Mouse (Mus musculus) embryonic fibroblast, embryonic 13.5 days (primary cell): ENCODE measurements around the gene Gjc2. TPM values are rescaled to one million over a fixed set of nuclear protein-coding genes. Genes with fewer than 3 reads are reported as not detected.

ENCODE experiments used
- H3K27ac ChIP-seq: 2 replicates; pipeline ENCODE4 v1.5.1; 2012; ENCODE audit warnings: low read length, control low read depth, inconsistent platforms; ENCODE audit not compliant: insufficient read depth
- H3K4me1 ChIP-seq: 2 replicates; pipeline ENCODE4 v1.6.1; 2011; ENCODE audit warnings: low read length; ENCODE audit not compliant: control insufficient read depth, insufficient read depth
- H3K4me3 ChIP-seq: 2 replicates; pipeline ENCODE4 v1.5.1; 2011; ENCODE audit warnings: mild to moderate bottlenecking, control low read depth, low read length; ENCODE audit not compliant: insufficient read depth
- CTCF ChIP-seq: IDR thresholded peaks from 2 replicates; pipeline ENCODE4 v1.5.1; 2011; ENCODE audit warnings: mild to moderate bottlenecking, control low read depth, low read length, moderate library complexity, borderline replicate concordance; ENCODE audit not compliant: insufficient read depth
- POLR2A ChIP-seq: IDR thresholded peaks from 2 replicates; pipeline ENCODE4 v1.6.1; 2011; ENCODE audit warnings: low read depth, mild to moderate bottlenecking, control low read depth, low read length, moderate library complexity
- polyA plus RNA-seq: library from polyadenylated mRNA; stranded (reverse); fragments of >200 nt; gene quantifications from 2 replicates; pipeline ENCODE4 v1.2.4, GENCODE M21; 2011; ENCODE audit warnings: low read depth; ENCODE audit not compliant: missing spikeins, insufficient read length

Gjc2 gene
- polyA plus RNA-seq, 1 experiment: 0.25 TPM

DNA sequence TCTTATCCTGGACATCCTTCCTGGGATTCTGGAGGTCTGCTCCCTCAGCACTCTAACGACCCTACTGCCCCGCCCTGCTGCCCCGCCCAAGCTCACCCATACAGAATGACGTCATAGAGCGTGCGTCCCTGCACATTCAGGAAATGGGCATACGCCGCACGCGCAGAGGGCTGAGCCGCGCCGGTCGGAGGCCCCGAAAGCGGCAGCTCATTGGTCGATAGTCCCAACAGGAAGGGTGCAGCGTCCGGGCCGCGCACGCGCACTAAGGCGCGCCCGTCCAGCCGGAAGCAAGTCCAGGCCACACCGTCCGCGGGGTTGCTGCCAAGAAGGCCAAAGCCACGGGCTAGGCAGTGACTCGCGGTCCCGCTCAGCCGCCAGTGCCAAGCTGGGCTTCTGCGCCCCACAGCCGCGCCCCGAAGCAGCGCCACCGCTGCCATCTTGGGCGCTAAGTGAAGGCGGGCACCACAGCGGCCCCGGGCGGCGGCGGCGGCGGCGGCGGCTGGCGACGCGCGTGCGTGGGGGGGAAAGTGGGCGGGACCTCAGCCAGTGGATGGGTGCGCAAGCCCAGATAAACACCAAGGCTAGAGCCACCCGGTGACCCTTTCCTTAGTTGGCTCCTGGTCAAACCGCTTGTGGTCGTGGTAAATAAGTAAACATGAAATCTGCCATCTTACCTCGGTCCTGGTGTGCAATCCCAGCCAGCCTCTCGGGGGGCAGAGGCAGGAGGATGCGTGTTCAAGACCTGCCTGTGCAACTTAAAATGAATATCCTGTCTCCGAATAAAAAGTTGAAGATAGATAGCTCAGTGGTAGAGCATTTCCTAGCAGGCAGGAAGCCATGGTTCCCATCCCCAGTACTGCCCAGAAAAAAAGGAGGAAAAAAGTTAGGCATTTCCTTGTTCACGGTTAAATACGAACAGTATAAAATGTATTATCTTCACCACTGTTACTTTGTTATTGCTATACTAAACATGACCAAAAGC is 19.5 kb downstream of the Gjc2 start, which contains the start of gene Iba57:
Iba57 (minus strand) TSS at position 485 of the 982 bp plus-strand sequence.
- Histone ChIP-seq H3K4me1 (no peaks in the 10 kb centered on the region), H3K27ac (peak within 1 kb of the TSS; percentile 90), H3K4me3 (peak within 1 kb of the TSS; percentile 69)
- TF ChIP-seq CTCF (no peak), POLR2A (no peak; the same call in none of the 2 replicates)

DNA sequence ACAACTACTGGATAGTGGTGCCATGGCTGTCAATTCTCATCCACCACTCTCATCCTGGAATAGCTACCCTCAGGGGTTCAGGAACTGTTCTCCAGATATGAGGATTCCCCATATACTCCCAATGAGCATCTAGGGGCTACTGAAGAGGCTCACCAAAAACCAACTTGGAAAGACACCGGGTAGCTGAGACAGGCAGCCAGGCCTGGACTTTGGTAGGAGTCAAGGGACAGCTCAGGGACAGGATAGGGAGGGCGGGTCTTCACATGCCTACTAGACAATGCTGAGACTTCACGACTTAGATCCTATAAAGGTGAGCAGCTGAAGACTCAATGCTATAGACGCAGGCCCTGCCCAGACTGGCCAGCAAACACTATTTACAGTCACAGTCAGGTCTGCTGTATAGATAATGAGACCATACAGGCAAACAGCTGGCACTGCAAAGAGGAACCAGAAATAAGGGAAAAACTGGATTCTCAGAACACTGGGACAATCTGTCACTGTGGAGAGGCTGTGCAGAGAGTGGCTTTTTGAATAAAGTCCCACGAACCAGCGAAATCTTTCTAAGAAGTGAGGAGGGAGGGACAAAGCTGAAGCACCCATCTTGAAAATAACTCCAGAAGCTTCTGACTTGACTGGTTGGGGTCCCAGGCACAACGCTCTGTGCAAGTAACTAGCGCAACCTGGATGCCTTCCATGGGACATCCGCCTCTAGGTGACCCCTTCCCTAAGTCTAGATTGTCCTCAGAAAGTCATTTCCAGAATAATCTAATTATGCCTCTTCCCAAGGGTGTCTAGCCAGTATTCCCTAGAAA is 20.4 kb downstream of the Gjc2 start:
- Histone ChIP-seq H3K27ac (no peak overlapping the region), H3K4me3 (peak overlapping the region; percentile 41), H3K4me1 (no peaks in the 10 kb centered on the region)
- peak; percentile 44; the same call in 1 of the 2 replicates for TF ChIP-seq POLR2A
- TF ChIP-seq CTCF: no peak

DNA sequence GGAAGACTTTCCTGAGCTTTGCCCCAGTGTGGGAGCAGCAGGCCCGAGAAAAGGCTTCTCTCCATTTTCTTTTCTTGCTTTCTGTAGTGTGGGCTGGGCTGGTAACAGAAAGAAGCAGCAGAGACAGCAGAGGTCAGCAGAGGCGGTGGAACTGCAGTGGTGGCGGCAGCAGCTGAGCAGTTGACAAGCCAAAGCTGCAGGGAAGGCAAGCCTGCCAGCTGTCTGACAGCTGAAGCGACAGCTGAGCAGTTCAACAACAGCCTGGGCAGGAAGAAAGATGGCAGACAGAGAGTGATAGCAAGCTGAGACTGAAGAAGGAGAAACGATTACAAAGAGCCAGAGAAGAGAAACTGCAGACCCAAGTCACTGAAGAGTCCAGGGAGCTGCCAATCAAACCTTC is 21.6 kb downstream of the Gjc2 start:
- Histone ChIP-seq H3K4me3 (no peak overlapping the region), H3K27ac (no peak overlapping the region), H3K4me1 (no peaks in the 10 kb centered on the region)
- TF ChIP-seq POLR2A (no peak), CTCF (no peak)

DNA sequence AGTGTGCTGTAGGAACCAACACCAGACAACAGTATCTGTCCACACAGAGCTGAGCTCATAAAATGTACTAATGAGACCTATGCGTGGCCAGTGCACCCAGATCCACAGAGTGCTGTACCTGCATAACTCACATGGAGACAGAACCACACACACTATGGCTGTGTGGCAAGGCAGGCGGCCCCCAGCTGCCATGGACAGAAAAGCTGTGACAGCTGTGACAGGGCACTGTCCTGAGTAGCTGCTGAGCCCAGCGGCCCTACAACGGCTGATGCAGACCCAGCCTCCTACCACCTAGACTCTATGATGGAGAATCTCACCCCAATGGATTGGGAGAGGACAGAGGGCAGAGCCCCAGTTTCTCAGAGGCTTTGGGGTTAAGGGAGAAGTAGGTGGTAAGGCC is 23.5 kb downstream of the Gjc2 start:
- no peaks in the 10 kb centered on the region for H3K4me1 ChIP-seq
- no peak overlapping the region for H3K4me3 ChIP-seq
- H3K27ac ChIP-seq: no peak overlapping the region
- TF ChIP-seq POLR2A: no peak
- no peak for TF ChIP-seq CTCF

DNA sequence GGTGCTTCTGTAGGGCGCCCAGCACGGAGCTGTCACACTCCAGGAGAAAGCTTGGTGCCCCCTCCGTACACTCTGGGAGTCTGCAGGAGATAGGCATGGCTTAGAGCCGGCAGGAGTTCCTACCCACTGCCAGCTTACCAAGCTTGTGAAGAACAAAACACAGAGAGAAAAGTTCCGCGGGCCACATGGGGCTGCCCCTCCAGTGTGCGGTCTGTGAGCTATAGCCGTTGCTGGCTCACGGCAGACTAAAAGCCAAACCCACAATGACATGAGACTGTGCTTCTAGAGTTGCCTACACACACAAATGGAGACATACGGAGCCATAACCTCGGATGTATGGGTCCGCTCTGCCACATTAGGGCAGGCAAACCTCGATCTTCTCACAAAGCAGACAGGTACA is 23.9 kb downstream of the Gjc2 start:
- H3K4me3 ChIP-seq: no peak overlapping the region
- no peaks in the 10 kb centered on the region for H3K4me1 ChIP-seq
- no peak overlapping the region for H3K27ac ChIP-seq
- no peak for TF ChIP-seq POLR2A
- TF ChIP-seq CTCF: no peak

DNA sequence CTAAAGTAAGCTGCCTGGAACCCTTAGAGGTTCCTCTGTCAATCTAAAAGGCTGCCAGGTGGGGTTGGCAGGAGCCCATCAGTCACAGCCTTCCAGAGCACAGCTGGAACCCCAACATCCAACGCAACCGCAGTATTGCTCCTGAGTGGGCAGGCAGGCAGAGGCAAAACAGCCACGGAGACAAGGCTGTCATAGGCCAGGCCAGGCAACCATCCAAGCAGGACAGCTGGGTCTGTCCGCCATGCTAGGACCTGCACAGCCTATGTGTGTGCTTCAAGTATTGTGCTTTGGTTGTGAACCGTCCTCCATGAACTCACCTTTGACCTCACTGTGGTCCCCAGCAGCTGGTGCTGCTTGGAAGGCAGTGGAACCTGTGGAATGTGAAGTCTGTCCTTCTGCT is 27.1 kb downstream of the Gjc2 start:
- no peak overlapping the region for H3K27ac ChIP-seq
- H3K4me1 ChIP-seq: no peaks in the 10 kb centered on the region
- TF ChIP-seq POLR2A (no peak), CTCF (no peak)
- no peak overlapping the region for H3K4me3 ChIP-seq

DNA sequence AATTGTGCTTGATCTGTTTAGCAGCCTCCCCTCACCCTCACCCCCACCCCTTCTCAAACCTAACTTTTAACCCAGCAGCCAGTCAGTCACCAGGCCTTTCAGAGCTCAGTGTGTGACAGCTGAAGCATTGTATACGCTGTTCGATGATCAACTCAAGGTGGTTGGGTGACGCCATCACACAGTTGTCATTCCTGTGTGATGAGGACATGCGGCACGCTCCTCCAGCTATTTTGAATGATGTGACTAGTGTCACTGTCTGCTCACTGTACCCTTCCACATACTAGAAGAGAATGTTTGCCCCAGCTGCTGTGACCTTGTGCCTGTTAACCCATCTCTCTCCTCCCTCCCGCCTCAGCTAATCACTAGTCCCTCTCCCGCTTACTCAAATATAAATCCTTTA is 28.8 kb downstream of the Gjc2 start:
- no peak overlapping the region for H3K4me3 ChIP-seq
- H3K27ac ChIP-seq: no peak overlapping the region
- H3K4me1 ChIP-seq: no peaks in the 10 kb centered on the region
- no peak for TF ChIP-seq CTCF
- TF ChIP-seq POLR2A: no peak

DNA sequence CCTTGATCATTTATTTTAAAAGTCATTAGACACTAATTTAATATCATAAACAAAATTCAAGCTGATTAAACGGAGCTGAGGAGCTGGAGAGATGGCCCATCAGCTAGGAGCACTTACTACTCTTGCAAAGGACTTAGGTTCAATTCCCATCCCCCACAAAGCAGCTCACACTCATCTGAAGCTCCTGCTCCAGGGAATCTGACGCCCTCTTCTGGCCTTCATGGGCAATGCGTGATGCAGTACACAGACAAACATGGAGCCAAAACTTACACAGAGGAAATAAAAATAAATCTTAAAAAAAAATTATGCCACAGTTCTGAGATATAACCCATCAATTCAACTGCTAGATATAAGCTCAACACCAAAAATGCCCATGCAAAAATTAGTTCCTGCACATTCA is 31.3 kb downstream of the Gjc2 start:
- H3K4me3 ChIP-seq: no peak overlapping the region
- no peak overlapping the region for H3K27ac ChIP-seq
- TF ChIP-seq POLR2A (no peak), CTCF (no peak)
- H3K4me1 ChIP-seq: no peaks in the 10 kb centered on the region

DNA sequence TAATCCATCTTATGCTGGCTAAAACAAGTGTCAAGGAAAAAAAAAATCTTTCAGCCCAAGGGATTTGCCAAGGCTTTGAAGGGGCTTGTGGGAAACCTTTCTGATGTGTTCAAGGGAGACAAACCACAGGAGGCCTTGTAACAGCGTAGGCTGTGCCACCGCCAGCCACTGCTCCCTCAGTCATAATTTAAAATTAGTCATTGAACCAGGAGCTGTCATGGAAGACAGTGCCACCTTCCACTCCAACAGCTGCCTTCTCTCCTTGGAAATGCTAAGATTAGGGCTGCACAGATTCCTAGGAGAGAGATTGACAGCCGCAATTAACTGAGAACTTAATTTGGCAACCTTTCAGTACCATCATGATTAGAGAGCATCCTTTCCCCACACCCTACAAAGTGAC is 33.7 kb downstream of the Gjc2 start:
- no peaks in the 10 kb centered on the region for H3K4me1 ChIP-seq
- no peak for TF ChIP-seq POLR2A
- TF ChIP-seq CTCF: no peak

DNA sequence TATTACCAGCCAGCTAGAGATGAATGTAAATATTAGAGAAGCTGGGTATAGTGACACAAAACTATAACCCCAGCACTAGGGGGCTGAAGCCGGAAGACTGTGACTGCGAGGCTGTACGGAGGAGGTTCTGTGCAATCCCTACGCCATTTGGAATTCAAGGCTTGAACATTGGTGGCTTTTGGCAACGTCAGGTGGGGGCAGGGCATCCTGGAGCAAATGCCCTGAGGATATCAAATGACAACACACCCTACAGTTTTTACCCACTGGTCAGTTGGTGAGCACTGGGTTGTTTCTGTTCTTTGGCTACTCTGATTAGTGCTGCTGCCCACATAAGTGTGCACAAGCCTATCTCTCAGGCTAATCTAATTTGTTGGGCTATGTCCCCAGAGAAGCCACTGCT is 40.1 kb downstream of the Gjc2 start:
- H3K4me3 ChIP-seq: no peak overlapping the region
- H3K27ac ChIP-seq: no peak overlapping the region
- no peaks in the 10 kb centered on the region for H3K4me1 ChIP-seq
- TF ChIP-seq CTCF: no peak
- TF ChIP-seq POLR2A: no peak

More for the DNA sequence above, 33.7 kb downstream of the Gjc2 start:
- Histone ChIP-seq H3K27ac (no peak overlapping the region), H3K4me3 (no peak overlapping the region)

DNA sequence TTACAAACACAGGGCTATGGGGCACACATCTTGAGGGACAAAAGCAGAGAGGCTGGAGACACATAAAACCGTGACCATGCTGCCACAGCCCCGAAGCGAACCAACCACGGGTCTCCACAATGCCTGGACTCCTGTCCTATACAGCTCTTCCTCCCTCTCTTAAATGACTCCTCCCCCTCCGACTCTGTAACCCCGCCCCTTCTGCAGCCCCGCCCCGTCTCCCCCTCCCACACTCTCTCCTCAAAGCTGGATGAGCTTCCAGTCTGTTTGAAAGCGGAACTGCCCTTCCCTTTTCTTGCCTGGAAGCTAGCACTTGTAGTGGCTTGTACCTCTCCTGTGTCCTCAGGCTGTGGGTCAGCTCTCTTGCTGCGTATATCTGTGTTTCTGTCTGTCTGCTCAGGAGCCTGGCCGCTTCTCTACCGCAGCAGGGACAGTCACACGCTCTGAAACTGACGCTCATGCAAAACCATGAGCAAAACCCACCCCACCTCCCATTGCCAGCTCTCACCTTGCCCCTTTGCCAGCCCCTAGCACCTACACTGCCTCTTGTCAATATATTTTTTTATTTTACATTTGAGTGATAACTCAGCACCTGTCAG is 41.1 kb downstream of the Gjc2 start:
- H3K27ac ChIP-seq: no peak overlapping the region
- TF ChIP-seq CTCF (no peak), POLR2A (no peak)
- no peak overlapping the region for H3K4me3 ChIP-seq
- no peaks in the 10 kb centered on the region for H3K4me1 ChIP-seq
